Mouse (Mus musculus): ENCODE data around the gene Katnal1.

DNA sequence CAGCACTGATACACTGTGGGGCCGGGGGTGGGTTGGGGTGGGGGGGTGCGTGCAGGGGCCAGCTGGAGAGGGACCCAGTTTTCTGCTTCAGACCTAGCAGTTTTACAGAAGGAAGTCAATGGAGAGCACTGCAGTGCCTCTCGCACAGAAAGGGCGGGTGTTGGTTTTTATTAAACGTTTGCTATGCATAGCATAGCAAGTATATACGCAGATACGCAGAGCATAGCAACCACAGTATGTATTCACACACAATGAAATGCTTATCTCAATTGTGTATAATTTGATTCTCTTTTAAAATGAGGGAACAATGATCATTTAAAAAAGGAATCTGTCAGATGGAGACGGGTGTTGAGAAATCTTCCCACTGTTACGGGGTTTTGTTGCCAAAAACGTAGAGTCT is 66.3 kb downstream of the Katnal1 start:
- no peak for TF ChIP-seq POLR2A (IDR thresholded peaks at IDR 0.05; ENCODE audit: low read depth, low read length)
- no peak for TF ChIP-seq MYC (IDR thresholded peaks at IDR 0.05; ENCODE audit: low read depth, low read length)
- TF ChIP-seq CHD1 (IDR thresholded peaks at IDR 0.05; ENCODE audit: low read depth, low read length) = no peak
- TF ChIP-seq CTCF (conservative IDR thresholded peaks at IDR 0.05 in 1 of 2, IDR thresholded peaks at IDR 0.05 in 1 of 2; ENCODE audit: low read depth in 2 of 2, low read length in 2 of 2) = no peak
